ENCODE assay signal across 8 mouse cellular contexts in the genomic region with DNA sequence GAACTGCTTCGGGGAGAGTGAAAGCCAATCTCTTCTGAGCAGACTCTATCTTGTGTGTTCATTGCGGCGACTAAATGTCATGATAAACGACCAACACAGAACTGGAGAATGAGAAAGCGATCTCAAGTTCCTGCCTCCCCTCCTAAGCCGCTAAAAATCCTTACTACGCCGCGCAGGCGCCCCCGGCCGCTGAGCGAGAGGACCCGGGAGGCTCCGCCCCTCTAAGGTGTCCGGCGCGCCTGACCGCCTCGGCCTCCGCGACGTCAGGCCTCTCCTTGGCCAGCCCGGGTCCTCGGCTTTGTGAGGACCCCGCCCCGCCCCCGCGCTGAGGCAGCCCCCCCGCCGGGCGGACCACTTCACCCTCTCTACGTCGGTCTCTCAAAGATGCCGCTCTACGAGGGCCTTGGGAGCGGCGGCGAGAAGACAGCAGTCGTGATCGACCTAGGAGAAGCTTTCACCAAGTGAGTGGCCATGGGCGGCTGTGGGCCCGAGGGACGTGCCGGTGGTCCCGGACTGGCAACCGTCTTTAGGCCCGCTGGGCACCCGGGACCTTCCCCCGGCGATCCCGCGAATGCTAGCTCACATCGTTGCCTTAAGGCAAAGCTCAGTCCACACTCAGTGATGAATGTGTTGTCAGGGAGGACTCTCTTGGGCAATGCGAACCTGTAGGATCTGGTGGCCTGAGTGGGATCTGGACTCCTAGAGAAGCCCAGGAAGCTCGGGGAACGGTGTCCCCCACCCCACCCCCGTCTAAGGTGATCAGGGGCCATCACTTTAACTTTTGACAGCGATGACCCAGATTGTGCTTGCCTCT. TPM values are rescaled to one million over a fixed set of nuclear protein-coding genes. Genes with fewer than 3 reads are reported as not detected.
A peak's percentile ranks its signal among the peaks of the same experiment; 100 is the strongest.
DNase-seq lines count a peak whose midpoint lies in the region; ATAC-seq and TF ChIP-seq lines count a peak whose summit lies in the region.

A gene (plus strand): TSS at position 287 of the 814 bp plus-strand sequence.

- peak; percentile 98 for ATAC-seq in embryonic facial prominence, embryonic 14.5 days (ENCODE audit: low read depth)
- peak; percentile 98 for ATAC-seq in limb, embryonic 14.5 days (ENCODE audit: low FRiP score, low read depth)
- ATAC-seq in midbrain, postnatal 0 days (ENCODE audit: low FRiP score) = peak; percentile 98

- peaks cover 25% of the 10 kb centered on the region for H3K36me3 ChIP-seq in embryonic facial prominence, embryonic 14.5 days (ENCODE audit: control insufficient read depth, insufficient read depth, low read length)
- H3K36me3 ChIP-seq in limb, embryonic 14.5 days (ENCODE audit: control insufficient read depth, insufficient read depth, low read length) = peaks cover 20% of the 10 kb centered on the region
- peaks cover 7% of the 10 kb centered on the region; the same call in 1 of the 2 replicates for H3K36me3 ChIP-seq in midbrain, postnatal 0 days (ENCODE audit: insufficient read depth, low read length)

- TF ChIP-seq POLR2A in limb, embryonic 14.5 days (IDR thresholded peaks at IDR 0.05; ENCODE audit: borderline replicate concordance, extremely low read depth, insufficient read depth, insufficient read length) = 0 out of 2 replicates have a peak, but pooled peaks have one; percentile 61

- no peak for TF ChIP-seq CTCF in midbrain, postnatal 0 days (IDR thresholded peaks at IDR 0.05)

- peak within 1 kb of the TSS; percentile 80 for H3K9ac ChIP-seq in embryonic facial prominence, embryonic 14.5 days (ENCODE audit: low read depth, low read length)
- peak within 1 kb of the TSS; percentile 89 for H3K9ac ChIP-seq in limb, embryonic 14.5 days (ENCODE audit: low read depth, low read length, severe bottlenecking)
- H3K9ac ChIP-seq in midbrain, postnatal 0 days (replicated peaks; ENCODE audit: low read length, poor library complexity, severe bottlenecking) = peak within 1 kb of the TSS; percentile 69

- peak within 1 kb of the TSS; percentile 66 for H3K4me2 ChIP-seq in embryonic facial prominence, embryonic 14.5 days (ENCODE audit: low read depth, low read length)
- peak within 1 kb of the TSS; percentile 56 for H3K4me2 ChIP-seq in limb, embryonic 14.5 days (replicated peaks; ENCODE audit: low read depth, low read length, severe bottlenecking)
- H3K4me2 ChIP-seq in midbrain, postnatal 0 days (ENCODE audit: low read depth, low read length, poor library complexity, severe bottlenecking) = peak within 1 kb of the TSS; percentile 57

- no peaks in the 10 kb centered on the region; the same call in 1 of the 2 replicates for H3K4me1 ChIP-seq in embryonic facial prominence, embryonic 14.5 days (ENCODE audit: control insufficient read depth, insufficient read depth, low read length)
- no peaks in the 10 kb centered on the region for H3K4me1 ChIP-seq in limb, embryonic 14.5 days (ENCODE audit: control insufficient read depth, insufficient read depth, low read length)
- H3K4me1 ChIP-seq in midbrain, postnatal 0 days (ENCODE audit: insufficient read depth, low read length) = no peaks in the 10 kb centered on the region; the same call in 1 of the 2 replicates

- H3K4me3 ChIP-seq in embryonic facial prominence, embryonic 14.5 days (ENCODE audit: low read depth, low read length) = peak within 1 kb of the TSS; percentile 90
- H3K4me3 ChIP-seq in limb, embryonic 14.5 days (replicated peaks; ENCODE audit: low read length) = peak within 1 kb of the TSS; percentile 90
- peak within 1 kb of the TSS; percentile 77 for H3K4me3 ChIP-seq in midbrain, postnatal 0 days (ENCODE audit: low read depth, low read length)

- peak within 1 kb of the TSS; percentile 92 for H3K27ac ChIP-seq in embryonic facial prominence, embryonic 14.5 days (replicated peaks; ENCODE audit: low read depth, low read length)
- H3K27ac ChIP-seq in limb, embryonic 14.5 days (replicated peaks; ENCODE audit: low read depth, low read length) = peak within 1 kb of the TSS; percentile 84
- H3K27ac ChIP-seq in midbrain, postnatal 0 days (ENCODE audit: low read depth, low read length) = peak within 1 kb of the TSS; percentile 86

- under 1% methylated on average over 51 of the region's 59 CpGs for WGBS in embryonic facial prominence, embryonic 14.5 days
- WGBS in limb, embryonic 14.5 days = under 1% methylated on average over 52 of the region's 59 CpGs
- WGBS in midbrain, postnatal 0 days = under 1% methylated on average over 56 of the region's 59 CpGs

- DNase-seq in 3T3-L1 (ENCODE audit: low read depth, low spot score) = peak; percentile 81
- DNase-seq in adrenal gland, postnatal 4 days (ENCODE audit: low spot score in 2 of 2) = peak; percentile 88 to 90
- DNase-seq in embryonic facial prominence, embryonic 14.5 days (ENCODE audit: low spot score) = peak; percentile 92
- peak; percentile 90 for DNase-seq in heart, adult 8-10 months (ENCODE audit: low spot score)
- peak; percentile 93 for DNase-seq in kidney, adult 9 months
- DNase-seq in limb, embryonic 14.5 days (ENCODE audit: low spot score) = peak; percentile 82
- DNase-seq in midbrain, postnatal 0 days (ENCODE audit: low spot score) = peak; percentile 94
- peak; percentile 90 to 93 for DNase-seq in spleen, postnatal 14 days (ENCODE audit: low spot score in 2 of 2)

- H3K27me3 ChIP-seq in embryonic facial prominence, embryonic 14.5 days (replicated peaks; ENCODE audit: control insufficient read depth, insufficient read depth, low read length) = no peaks in the 10 kb centered on the region
- no peaks in the 10 kb centered on the region for H3K27me3 ChIP-seq in limb, embryonic 14.5 days (ENCODE audit: control insufficient read depth, insufficient read depth, low read length)
- no peaks in the 10 kb centered on the region for H3K27me3 ChIP-seq in midbrain, postnatal 0 days (ENCODE audit: insufficient read depth, low read length)

- no peaks in the 10 kb centered on the region for H3K9me3 ChIP-seq in embryonic facial prominence, embryonic 14.5 days (ENCODE audit: control insufficient read depth, low read length)
- no peaks in the 10 kb centered on the region for H3K9me3 ChIP-seq in limb, embryonic 14.5 days (ENCODE audit: control insufficient read depth, low read length)
- H3K9me3 ChIP-seq in midbrain, postnatal 0 days (ENCODE audit: low read length) = no peaks in the 10 kb centered on the region

RNA-seq across cellular contexts. Expression of the gene that starts here (rescaled TPM):
- total RNA-seq in adrenal gland, postnatal 4 days (2021) = 100 to 1,000 TPM; 206 to 212 TPM
- 269 and 276 TPM in 2 replicates for polyA plus RNA-seq in embryonic facial prominence, embryonic 14.5 days (2014; fragmentation: Nextera tagmentation; extraction: Ambion mirVana)
- total RNA-seq in heart, adult 8-10 months (2022) = 100 to 1,000 TPM; 120 to 137 (median 129) TPM
- polyA plus RNA-seq in limb, embryonic 14.5 days (2012; rRNA removed) = 91.3 and 91.6 TPM in 2 replicates
- polyA plus RNA-seq in limb, embryonic 14.5 days (2014; fragmentation: Nextera tagmentation; extraction: Ambion mirVana) = 257 and 264 TPM in 2 replicates
- total RNA-seq in midbrain, postnatal 0 days (2014; rRNA removed) = 132 and 144 TPM in 2 replicates
- polyA plus RNA-seq in midbrain, postnatal 0 days (2015; fragmentation: Nextera tagmentation; extraction: Ambion mirVana) = 164 and 171 TPM in 2 replicates

Comparison
In these comparisons a context has a peak if more than half of its experiments do, and no peak if none do; other contexts are left out.
1. Peak in every context shown above with its lines: DNase-seq, ATAC-seq, H3K4me3 ChIP-seq and H3K27ac ChIP-seq.